Comparison of ENCODE assay signal across 21 mouse cellular contexts in genomic region chr17:6731634-6732033, GRCm38 (mm10). TPM values are rescaled to one million over a fixed set of nuclear protein-coding genes. Genes with fewer than 3 reads are reported as not detected.
DNase-seq lines count a peak whose midpoint lies in the region; ATAC-seq and TF ChIP-seq lines count a peak whose summit lies in the region.
"Had no signal": no experiment of that assay in that cellular context is flagged by ENCODE, and none has a peak within 500 bp of the region (broad histone marks: within the 10 kb centered on the region; RNA-seq: fewer than 3 reads in every experiment).

No protein-coding gene starts in this region.

- no peaks in the 10 kb centered on the region for H3K36me3 ChIP-seq in kidney, adult 2 months (ENCODE audit: control insufficient read depth, insufficient read depth, low read length)
- H3K36me3 ChIP-seq in kidney, embryonic 16.5 days (ENCODE audit: insufficient read depth, low read length): no peaks in the 10 kb centered on the region
- no peaks in the 10 kb centered on the region for H3K36me3 ChIP-seq in kidney, postnatal 0 days (ENCODE audit: insufficient read depth, low read length)
- no peaks in the 10 kb centered on the region for H3K36me3 ChIP-seq in splenic B cell, adult 2 months (ENCODE audit: control insufficient read depth, insufficient read depth, low read length, poor library complexity, severe bottlenecking)
- no peaks in the 10 kb centered on the region for H3K36me3 ChIP-seq in forebrain, embryonic 14.5 days (ENCODE audit: control insufficient read depth, insufficient read depth, low read length)
- H3K36me3 ChIP-seq: embryonic facial prominence, embryonic 10.5 days; hindbrain, embryonic 13.5 days; limb, embryonic 12.5 days; liver, embryonic 12.5 days had no signal

- H3K27ac ChIP-seq in kidney, adult 2 months (ENCODE audit: insufficient read depth, low read depth, low read length): peak overlapping the region; percentile 17; the same call in 1 of the 2 replicates
- H3K27ac ChIP-seq in kidney, embryonic 16.5 days (ENCODE audit: low read length): no peak overlapping the region
- H3K27ac ChIP-seq in kidney, postnatal 0 days: peak overlapping the region; percentile 61
- no peak overlapping the region for H3K27ac ChIP-seq in forebrain, embryonic 14.5 days (ENCODE audit: low read depth, low read length)
- H3K27ac ChIP-seq: hindbrain, embryonic 13.5 days; limb, embryonic 12.5 days; liver, embryonic 12.5 days had no signal

- no peaks in the 10 kb centered on the region for H3K9me3 ChIP-seq in kidney, embryonic 16.5 days (ENCODE audit: low read length)
- H3K9me3 ChIP-seq in kidney, postnatal 0 days (replicated peaks; ENCODE audit: low read length): no peaks in the 10 kb centered on the region
- H3K9me3 ChIP-seq in forebrain, embryonic 14.5 days (replicated peaks; ENCODE audit: control insufficient read depth, low read length): no peaks in the 10 kb centered on the region
- H3K9me3 ChIP-seq: embryonic facial prominence, embryonic 10.5 days; hindbrain, embryonic 13.5 days; limb, embryonic 12.5 days; liver, embryonic 12.5 days had no signal

- no peak overlapping the region for H3K9ac ChIP-seq in kidney, embryonic 16.5 days (replicated peaks; ENCODE audit: low read length)
- no peak overlapping the region for H3K9ac ChIP-seq in kidney, postnatal 0 days (ENCODE audit: low read depth, low read length)
- no peak overlapping the region for H3K9ac ChIP-seq in forebrain, embryonic 14.5 days (ENCODE audit: low read length)
- H3K9ac ChIP-seq: hindbrain, embryonic 13.5 days; limb, embryonic 12.5 days; liver, embryonic 12.5 days; lung, embryonic 14.5 days had no signal

- peak; percentile 9 for DNase-seq in CD4-positive, CD25-positive, alpha-beta regulatory T cell, adult 2 months (ENCODE audit: low read depth, low spot score)
- DNase-seq in kidney, adult 2 months: peak; percentile 83
- no peak for DNase-seq in kidney, postnatal 0 days (ENCODE audit: low spot score)
- DNase-seq in splenic B cell, adult 2 months (ENCODE audit: low read depth, low spot score): peak; percentile 8
- no peak for DNase-seq in urinary bladder, adult 18-20 months (ENCODE audit: low spot score in 2 of 2)
- DNase-seq in forebrain, embryonic 14.5 days (ENCODE audit: low spot score): no peak
- DNase-seq: cerebellum, adult 2 months; heart, postnatal 10 days; lung, embryonic 14.5 days; lung, postnatal 4 days; retina, postnatal 1 day; thymus, postnatal 36 days had no signal

- no peak overlapping the region for H3K4me2 ChIP-seq in kidney, embryonic 16.5 days (replicated peaks; ENCODE audit: low read depth, low read length)
- no peak overlapping the region for H3K4me2 ChIP-seq in kidney, postnatal 0 days (ENCODE audit: low read length)
- no peak overlapping the region for H3K4me2 ChIP-seq in forebrain, embryonic 14.5 days (ENCODE audit: low read length)
- H3K4me2 ChIP-seq: heart, embryonic 11.5 days; hindbrain, embryonic 13.5 days; limb, embryonic 12.5 days; liver, embryonic 12.5 days; lung, embryonic 14.5 days had no signal

- WGBS in kidney, adult 2 months: 60% methylated on average over 12 of the region's 12 CpGs
- WGBS in kidney, embryonic 16.5 days: 74% methylated on average over 12 of the region's 12 CpGs
- 75% methylated on average over 12 of the region's 12 CpGs for WGBS in kidney, postnatal 0 days
- WGBS in forebrain, embryonic 14.5 days: 93% methylated on average over 12 of the region's 12 CpGs

- no peak for ATAC-seq in CD4-positive, CD25-positive, alpha-beta regulatory T cell, adult 4 months
- ATAC-seq in kidney, embryonic 16.5 days (ENCODE audit: low FRiP score, low TSS enrichment): no peak
- peak; percentile 50; the same call in 1 of the 2 replicates for ATAC-seq in kidney, postnatal 0 days (replicated peaks; ENCODE audit: low FRiP score, low read depth)
- no peak for ATAC-seq in forebrain, embryonic 14.5 days
- ATAC-seq: forebrain, embryonic 16.5 days had no signal

- H3K4me3 ChIP-seq in kidney, adult 2 months (ENCODE audit: insufficient read depth, low read depth, low read length): no peak overlapping the region
- H3K4me3 ChIP-seq in kidney, embryonic 16.5 days (ENCODE audit: low read length): no peak overlapping the region
- H3K4me3 ChIP-seq in kidney, postnatal 0 days (replicated peaks; ENCODE audit: low read depth, low read length): no peak overlapping the region
- H3K4me3 ChIP-seq in forebrain, embryonic 14.5 days (ENCODE audit: low read depth, low read length): no peak overlapping the region
- H3K4me3 ChIP-seq: embryonic facial prominence, embryonic 10.5 days; hindbrain, embryonic 13.5 days; limb, embryonic 12.5 days; liver, embryonic 12.5 days had no signal

- TF ChIP-seq POLR2A in kidney, adult 2 months (IDR thresholded peaks at IDR 0.05; ENCODE audit: low read depth, low read length): no peak

- TF ChIP-seq CTCF in kidney, adult 2 months (conservative IDR thresholded peaks at IDR 0.05; ENCODE audit: insufficient read depth, insufficient read length, low read depth, low read length): no peak
- peak; percentile 18; the same call in 1 of the 2 replicates for TF ChIP-seq CTCF in kidney, postnatal 0 days (IDR thresholded peaks at IDR 0.05; ENCODE audit: low read depth)

- H3K27me3 ChIP-seq in kidney, adult 2 months (replicated peaks; ENCODE audit: control insufficient read depth, insufficient read depth, low read length): no peaks in the 10 kb centered on the region
- H3K27me3 ChIP-seq in kidney, embryonic 16.5 days (ENCODE audit: insufficient read depth, low read length): no peaks in the 10 kb centered on the region
- no peaks in the 10 kb centered on the region for H3K27me3 ChIP-seq in kidney, postnatal 0 days (ENCODE audit: insufficient read depth, low read length)
- H3K27me3 ChIP-seq in splenic B cell, adult 2 months (ENCODE audit: control insufficient read depth, insufficient read depth, low read length, poor library complexity, severe bottlenecking): no peaks in the 10 kb centered on the region
- no peaks in the 10 kb centered on the region for H3K27me3 ChIP-seq in forebrain, embryonic 14.5 days (replicated peaks; ENCODE audit: control insufficient read depth, insufficient read depth, low read length)
- H3K27me3 ChIP-seq: CH12.LX; hindbrain, embryonic 13.5 days; limb, embryonic 12.5 days; liver, embryonic 12.5 days had no signal

- H3K4me1 ChIP-seq in kidney, adult 2 months (ENCODE audit: control insufficient read depth, insufficient read depth, low read length): peaks cover 31% of the 10 kb centered on the region
- peaks cover 13% of the 10 kb centered on the region; the same call in 1 of the 2 replicates for H3K4me1 ChIP-seq in kidney, embryonic 16.5 days (ENCODE audit: insufficient read depth, low read length)
- H3K4me1 ChIP-seq in kidney, postnatal 0 days (replicated peaks; ENCODE audit: insufficient read depth, low read length): peaks cover 3% of the 10 kb centered on the region; the same call in 1 of the 2 replicates
- peaks cover 9% of the 10 kb centered on the region for H3K4me1 ChIP-seq in forebrain, embryonic 14.5 days (ENCODE audit: control insufficient read depth, insufficient read depth, low read length)
- H3K4me1 ChIP-seq: limb, embryonic 12.5 days; liver, embryonic 12.5 days had no signal

RNA-seq across cellular contexts. Expression of gene Ezr, which starts 51.0 kb away (rescaled TPM):
- polyA plus RNA-seq in CD4-positive, CD25-positive, alpha-beta regulatory T cell, adult 4 months (2017; shearing (Covaris generic)): 100 to 1,000 TPM; 110 to 136 TPM
- polyA plus RNA-seq in kidney, adult 2 months (2012; rRNA removed): 129 and 152 TPM in 2 replicates
- polyA plus RNA-seq in kidney, embryonic 16.5 days (2015; fragmentation: Nextera tagmentation; extraction: Ambion mirVana): 240 and 248 TPM in 2 replicates
- polyA plus RNA-seq in kidney, postnatal 0 days (2015; fragmentation: Nextera tagmentation; extraction: Ambion mirVana): 281 and 313 TPM in 2 replicates
- 94.0 and 101 TPM in 2 replicates for polyA plus RNA-seq in forebrain, embryonic 14.5 days (2014; fragmentation: Nextera tagmentation; extraction: Ambion mirVana)

Comparison
In these comparisons a context has a peak if more than half of its experiments do, and no peak if none do; other contexts are left out.
1. DNase-seq: peak in CD4-positive, CD25-positive, alpha-beta regulatory T cell, adult 2 months (single experiment), kidney, adult 2 months (single experiment) and splenic B cell, adult 2 months (single experiment); none in kidney, postnatal 0 days (single experiment), urinary bladder, adult 18-20 months (0 of 2) and forebrain, embryonic 14.5 days (single experiment).
2. H3K27ac ChIP-seq: peak in kidney, adult 2 months (single experiment) and kidney, postnatal 0 days (single experiment); none in kidney, embryonic 16.5 days (single experiment) and forebrain, embryonic 14.5 days (single experiment).